Mouse (Mus musculus): ENCODE data around the gene Olfr1135. TPM values are rescaled to one million over a fixed set of nuclear protein-coding genes. Genes with fewer than 3 reads are reported as not detected.

Gene Olfr1135
- total RNA-seq (2012; rRNA removed) (not detected in 2 replicates), total RNA-seq (2014; rRNA removed) (not detected in 2 replicates), polyA plus RNA-seq (2012; ENCODE audit: insufficient read length, low read depth) (not detected in 2 replicates)

- peaks cover 9% of the 10 kb centered on the region for H3K9me3 ChIP-seq (replicated peaks; ENCODE audit: low read length)
- no peaks in the 10 kb centered on the region for H3K27me3 ChIP-seq (replicated peaks)
- no peak for TF ChIP-seq MYC (IDR thresholded peaks at IDR 0.05; ENCODE audit: low read depth, low read length)
- TF ChIP-seq NELFE (IDR thresholded peaks at IDR 0.05; ENCODE audit: low read depth, low read length) = no peak
- no peak for TF ChIP-seq HCFC1 (IDR thresholded peaks at IDR 0.05; ENCODE audit: low read depth, low read length)
- TF ChIP-seq JUND (conservative IDR thresholded peaks at IDR 0.05; ENCODE audit: low read depth, low read length) = no peak
- no peak for TF ChIP-seq IRF4 (IDR thresholded peaks at IDR 0.05; ENCODE audit: low read depth, low read length)
- TF ChIP-seq EP300 (IDR thresholded peaks at IDR 0.05; ENCODE audit: low read length) = no peak
- H3K9ac ChIP-seq (ENCODE audit: insufficient read depth, low read depth) = no peak within 1 kb of the TSS
- no peak for DNase-seq (ENCODE audit: extremely low read depth)
- in situ Hi-C loops (cut with MboI; ENCODE audit: low pct_ligation_motif_present, low pct_unique_long_range_greater_than_20kb, low sequenced_read_pairs) (no loop called here), dilution Hi-C loops (cut with MboI; ENCODE audit: extremely low pct_ligation_motif_present, extremely low pct_unique_long_range_greater_than_20kb, low sequenced_read_pairs) (no loop called here)
- no peak within 1 kb of the TSS for H3K27ac ChIP-seq (ENCODE audit: insufficient read depth, low read depth)
- no peaks in the 10 kb centered on the region for H3K36me3 ChIP-seq (replicated peaks in 1 of 2; ENCODE audit: control insufficient read depth in 1 of 2, insufficient read depth in 1 of 2, low read length in 1 of 2)
- no peaks in the 10 kb centered on the region for H3K79me2 ChIP-seq (replicated peaks; ENCODE audit: control insufficient read depth, extremely low read depth, insufficient read depth, poor library complexity, severe bottlenecking)
- H3K4me1 ChIP-seq (ENCODE audit: control insufficient read depth in 1 of 2, insufficient read depth in 2 of 2) = no peaks in the 10 kb centered on the region
- H3K4me2 ChIP-seq (ENCODE audit: insufficient read depth, low read depth, poor library complexity, severe bottlenecking) = no peak within 1 kb of the TSS
- no peak within 1 kb of the TSS for H3K4me3 ChIP-seq (replicated peaks in 1 of 3; ENCODE audit: low read depth in 2 of 3, low read length in 2 of 3, poor library complexity in 1 of 3)
Observed at GRCm38 (mm10) chr2:87673564-87673963, at the start of gene Olfr1135. TSS of gene Olfr1135 (minus strand) at chr2:87673664.

- no peaks in the 10 kb centered on the region for H3K4me1 ChIP-seq (ENCODE audit: control insufficient read depth in 1 of 2, insufficient read depth in 2 of 2)
- DNase-seq (ENCODE audit: extremely low read depth) = no peak
- no peak within 1 kb of the TSS for H3K9ac ChIP-seq (ENCODE audit: insufficient read depth, low read depth)
- H3K4me3 ChIP-seq (replicated peaks in 1 of 3; ENCODE audit: low read depth in 2 of 3, low read length in 2 of 3, poor library complexity in 1 of 3) = no peak within 1 kb of the TSS
- no peak within 1 kb of the TSS for H3K27ac ChIP-seq (ENCODE audit: insufficient read depth, low read depth)
- H3K4me2 ChIP-seq (ENCODE audit: insufficient read depth, low read depth, poor library complexity, severe bottlenecking) = no peak within 1 kb of the TSS
- H3K27me3 ChIP-seq (replicated peaks) = no peaks in the 10 kb centered on the region
- dilution Hi-C loops (cut with MboI; ENCODE audit: extremely low pct_ligation_motif_present, extremely low pct_unique_long_range_greater_than_20kb, low sequenced_read_pairs) (no loop called here), in situ Hi-C loops (cut with MboI; ENCODE audit: low pct_ligation_motif_present, low pct_unique_long_range_greater_than_20kb, low sequenced_read_pairs) (no loop called here)
- H3K36me3 ChIP-seq (replicated peaks in 1 of 2; ENCODE audit: control insufficient read depth in 1 of 2, insufficient read depth in 1 of 2, low read length in 1 of 2) = no peaks in the 10 kb centered on the region
- no peak for TF ChIP-seq ZMIZ1 (IDR thresholded peaks at IDR 0.05; ENCODE audit: low read depth, low read length)
- no peak for TF ChIP-seq MAFK (IDR thresholded peaks at IDR 0.05; ENCODE audit: insufficient replicate concordance, low read length)
- TF ChIP-seq KAT2A (IDR thresholded peaks at IDR 0.05; ENCODE audit: insufficient replicate concordance, low read length) = no peak
- TF ChIP-seq UBTF (IDR thresholded peaks at IDR 0.05; ENCODE audit: low read depth, low read length) = no peak
- no peak for TF ChIP-seq PAX5 (IDR thresholded peaks at IDR 0.05; ENCODE audit: low read length)
- no peak for TF ChIP-seq USF1 (IDR thresholded peaks at IDR 0.05; ENCODE audit: low read depth, low read length)
- TF ChIP-seq IRF4 (IDR thresholded peaks at IDR 0.05; ENCODE audit: low read depth, low read length) = no peak
- TF ChIP-seq E2F4 (IDR thresholded peaks at IDR 0.05; ENCODE audit: insufficient replicate concordance, low read depth, low read length) = no peak
- no peak for TF ChIP-seq MAX (IDR thresholded peaks at IDR 0.05; ENCODE audit: low read length)
- TF ChIP-seq CHD2 (IDR thresholded peaks at IDR 0.05; ENCODE audit: low read length) = no peak
- TF ChIP-seq HCFC1 (IDR thresholded peaks at IDR 0.05; ENCODE audit: low read depth, low read length) = no peak
- no peak for TF ChIP-seq JUN (IDR thresholded peaks at IDR 0.05; ENCODE audit: insufficient read depth, low read depth, low read length)
- TF ChIP-seq RAD21 (IDR thresholded peaks at IDR 0.05; ENCODE audit: low read depth, low read length) = no peak
- peaks cover 18% of the 10 kb centered on the region for H3K9me3 ChIP-seq (replicated peaks; ENCODE audit: low read length)
- no peaks in the 10 kb centered on the region for H3K79me2 ChIP-seq (replicated peaks; ENCODE audit: control insufficient read depth, extremely low read depth, insufficient read depth, poor library complexity, severe bottlenecking)
Observed at GRCm38 (mm10) chr2:87713079-87713478, 39.6 kb upstream of the Olfr1135 start, which contains the start of gene Olfr1137. TSS of gene Olfr1137 (minus strand) at chr2:87713179.

All from CH12.LX (cell line).